Comparison of ENCODE assay signal across 8 mouse cellular contexts in the genomic region with DNA sequence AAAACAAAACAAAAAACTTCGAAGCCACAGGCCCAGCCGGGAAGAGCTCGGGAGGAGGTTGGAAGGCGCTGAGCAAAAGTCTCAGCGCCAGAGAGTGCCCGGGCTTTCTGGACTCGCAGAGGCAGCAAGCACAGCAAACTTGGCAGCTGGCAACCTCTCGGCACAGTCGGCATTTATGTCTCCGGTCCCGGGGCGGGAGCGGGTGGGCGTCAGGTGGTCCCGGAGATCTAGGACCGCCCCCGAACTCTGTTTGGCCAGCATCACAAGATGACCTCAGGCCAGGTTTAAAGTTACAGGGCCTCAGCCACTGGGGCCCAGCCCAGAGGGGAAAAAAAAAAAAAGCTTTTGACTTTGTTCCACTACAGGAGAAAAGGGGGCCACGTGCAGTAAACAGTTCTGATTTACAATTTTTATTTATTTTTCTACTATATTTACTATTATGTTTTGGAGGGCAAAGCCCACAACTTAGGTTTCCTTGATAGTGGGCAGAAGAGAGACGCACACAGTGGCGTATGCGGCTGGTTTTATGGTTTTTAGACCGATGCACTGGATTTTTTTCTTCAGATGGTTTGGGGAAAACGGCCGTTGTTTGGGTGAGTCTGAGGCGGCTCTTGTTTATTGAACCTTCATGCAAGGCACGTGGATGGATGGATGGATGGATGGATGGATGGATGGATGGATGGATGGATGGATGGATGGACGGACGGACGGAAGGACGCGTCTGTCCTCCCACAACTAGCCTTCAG. TPM values are rescaled to one million over a fixed set of nuclear protein-coding genes. Genes with fewer than 3 reads are reported as not detected.
DNase-seq lines count a peak whose midpoint lies in the region; ATAC-seq and TF ChIP-seq lines count a peak whose summit lies in the region.

A gene (minus strand): TSS at position 240 of the 746 bp plus-strand sequence.

- peaks cover 75% of the 10 kb centered on the region for H3K4me1 ChIP-seq in forebrain, embryonic 10.5 days
- peaks cover 40% of the 10 kb centered on the region for H3K4me1 ChIP-seq in heart, embryonic 15.5 days (replicated peaks)
- no peaks in the 10 kb centered on the region for H3K4me1 ChIP-seq in liver, embryonic 16.5 days (ENCODE audit: control insufficient read depth, low read depth, low read length)
- H3K4me1 ChIP-seq in olfactory bulb, adult 2 months (ENCODE audit: control insufficient read depth, insufficient read depth, low read length) = peaks cover 8% of the 10 kb centered on the region

- 1% methylated on average over 31 of the region's 31 CpGs for WGBS in forebrain, embryonic 10.5 days
- WGBS in heart, embryonic 15.5 days = 3% methylated on average over 31 of the region's 31 CpGs
- 3% methylated on average over 31 of the region's 31 CpGs for WGBS in liver, embryonic 16.5 days (ENCODE audit: insufficient replicate concordance)
- WGBS in olfactory bulb, adult 2 months = 15% methylated on average over 31 of the region's 31 CpGs

- no peak for ATAC-seq in cerebellum, adult (ENCODE audit: insufficient number of reproducible peaks, low FRiP score, low TSS enrichment)
- peak; percentile 76 for ATAC-seq in heart, embryonic 15.5 days (replicated peaks; ENCODE audit: insufficient number of reproducible peaks, insufficient read depth, low FRiP score, low read depth)
- no peak for ATAC-seq in liver, embryonic 16.5 days (ENCODE audit: low read depth)
- ATAC-seq in erythroblast, adult 5-6 weeks (replicated peaks; ENCODE audit: low FRiP score, poor library complexity, severe bottlenecking) = no peak

- TF ChIP-seq CTCF in olfactory bulb, adult 2 months (IDR thresholded peaks at IDR 0.05; ENCODE audit: insufficient read depth, low read depth, low read length) = no peak

- peak within 1 kb of the TSS; percentile 87 for H3K27ac ChIP-seq in forebrain, embryonic 10.5 days
- peak within 1 kb of the TSS; percentile 60 for H3K27ac ChIP-seq in heart, embryonic 15.5 days
- no peak within 1 kb of the TSS for H3K27ac ChIP-seq in liver, embryonic 16.5 days (ENCODE audit: low read length)
- no peak within 1 kb of the TSS for H3K27ac ChIP-seq in olfactory bulb, adult 2 months (ENCODE audit: insufficient read depth, low read depth, low read length)

- no peaks in the 10 kb centered on the region for H3K9me3 ChIP-seq in forebrain, embryonic 10.5 days
- no peaks in the 10 kb centered on the region for H3K9me3 ChIP-seq in heart, embryonic 15.5 days (replicated peaks)
- no peaks in the 10 kb centered on the region for H3K9me3 ChIP-seq in liver, embryonic 16.5 days (replicated peaks; ENCODE audit: control insufficient read depth, low read length)

- H3K27me3 ChIP-seq in forebrain, embryonic 10.5 days (ENCODE audit: poor library complexity, severe bottlenecking) = peaks cover 31% of the 10 kb centered on the region
- peaks cover 14% of the 10 kb centered on the region for H3K27me3 ChIP-seq in heart, embryonic 15.5 days
- peaks cover 31% of the 10 kb centered on the region for H3K27me3 ChIP-seq in liver, embryonic 16.5 days (ENCODE audit: control insufficient read depth, insufficient read depth, low read depth, low read length)

- H3K4me2 ChIP-seq in heart, embryonic 15.5 days = peak within 1 kb of the TSS; percentile 76
- peak within 1 kb of the TSS; percentile 10; the same call in 1 of the 2 replicates for H3K4me2 ChIP-seq in liver, embryonic 16.5 days (ENCODE audit: low read depth, low read length)

- H3K4me3 ChIP-seq in forebrain, embryonic 10.5 days = peak within 1 kb of the TSS; percentile 67
- H3K4me3 ChIP-seq in heart, embryonic 15.5 days = peak within 1 kb of the TSS; percentile 59
- H3K4me3 ChIP-seq in liver, embryonic 16.5 days (ENCODE audit: low read depth, low read length) = no peak within 1 kb of the TSS; the same call in 1 of the 2 replicates
- peak within 1 kb of the TSS; percentile 30 for H3K4me3 ChIP-seq in olfactory bulb, adult 2 months (ENCODE audit: insufficient read depth, low read depth, low read length)

- peak; percentile 11 for DNase-seq in cerebellum, adult 11-12 months
- DNase-seq in forebrain, embryonic 10.5 days (ENCODE audit: extremely low spot score, low spot score) = peak; percentile 79
- DNase-seq in kidney, postnatal 4 days = peak; percentile 75 to 84

- H3K36me3 ChIP-seq in forebrain, embryonic 10.5 days (replicated peaks) = peaks cover 3% of the 10 kb centered on the region
- H3K36me3 ChIP-seq in heart, embryonic 15.5 days = no peaks in the 10 kb centered on the region
- H3K36me3 ChIP-seq in liver, embryonic 16.5 days (ENCODE audit: control insufficient read depth, insufficient read depth) = no peaks in the 10 kb centered on the region

- peak within 1 kb of the TSS; percentile 51 for H3K9ac ChIP-seq in heart, embryonic 15.5 days
- H3K9ac ChIP-seq in liver, embryonic 16.5 days (ENCODE audit: low read depth, low read length) = no peak within 1 kb of the TSS

- TF ChIP-seq POLR2A in olfactory bulb, adult 2 months (IDR thresholded peaks at IDR 0.05; ENCODE audit: insufficient read depth, low read depth, low read length) = no peak

RNA-seq across cellular contexts. Expression of the gene that starts here (rescaled TPM):
- 63.6 and 64.9 TPM in 2 replicates for polyA plus RNA-seq in forebrain, embryonic 10.5 days (2016; fragmentation: Nextera tagmentation; extraction: Ambion mirVana)
- 22.9 and 26.6 TPM in 2 replicates for polyA plus RNA-seq in heart, embryonic 15.5 days (2015; fragmentation: Nextera tagmentation; extraction: Ambion mirVana)
- polyA plus RNA-seq in liver, embryonic 16.5 days (2015; fragmentation: Nextera tagmentation; extraction: Ambion mirVana) = 0.99 and 1.5 TPM in 2 replicates
- not detected in 2 replicates for polyA plus RNA-seq in olfactory bulb, adult 2 months (2012; ENCODE audit: insufficient read depth, insufficient read length, low replicate concordance, missing spikeins)
- 0.84 TPM in 1 of 2 replicates, not detected in the other for total RNA-seq in erythroblast, adult 5-6 weeks (2015; ENCODE audit: low replicate concordance)
- total RNA-seq in erythroblast, adult 5-6 weeks (2017; ENCODE audit: low replicate concordance) = 0.42 TPM in 1 of 2 replicates, not detected in the other

Comparison
In these comparisons a context has a peak if more than half of its experiments do, and no peak if none do; other contexts are left out.
1. DNase-seq: peak in every context shown above with its lines; median percentile 80 in kidney, postnatal 4 days; 79 in forebrain, embryonic 10.5 days; 11 in cerebellum, adult 11-12 months.
2. H3K27ac ChIP-seq: peak in forebrain, embryonic 10.5 days (single experiment) and heart, embryonic 15.5 days (single experiment); none in liver, embryonic 16.5 days (single experiment) and olfactory bulb, adult 2 months (single experiment).